Mouse (Mus musculus) ES-E14 (cell line): ENCODE data around the gene Prss16.

ENCODE experiments used
- HCFC1 ChIP-seq: IDR thresholded peaks from 2 replicates; pipeline ENCODE4 v1.6.1; 2012; ENCODE audit warnings: low read length, inconsistent platforms, borderline replicate concordance; ENCODE audit not compliant: insufficient read depth
- MAFK ChIP-seq: IDR thresholded peaks from 2 replicates; pipeline ENCODE4 v1.6.1; 2014; ENCODE audit warnings: mild to moderate bottlenecking, low read depth, low read length, inconsistent platforms; ENCODE audit not compliant: insufficient read depth
- ZC3H11A ChIP-seq: IDR thresholded peaks from 2 replicates; pipeline ENCODE4 v1.6.1; 2012; ENCODE audit warnings: low read depth, mild to moderate bottlenecking, inconsistent platforms, low read length, borderline replicate concordance
- ZNF384 ChIP-seq: IDR thresholded peaks from 2 replicates; pipeline ENCODE4 v1.6.1; 2012; ENCODE audit warnings: low read depth, low read length, inconsistent platforms

DNA sequence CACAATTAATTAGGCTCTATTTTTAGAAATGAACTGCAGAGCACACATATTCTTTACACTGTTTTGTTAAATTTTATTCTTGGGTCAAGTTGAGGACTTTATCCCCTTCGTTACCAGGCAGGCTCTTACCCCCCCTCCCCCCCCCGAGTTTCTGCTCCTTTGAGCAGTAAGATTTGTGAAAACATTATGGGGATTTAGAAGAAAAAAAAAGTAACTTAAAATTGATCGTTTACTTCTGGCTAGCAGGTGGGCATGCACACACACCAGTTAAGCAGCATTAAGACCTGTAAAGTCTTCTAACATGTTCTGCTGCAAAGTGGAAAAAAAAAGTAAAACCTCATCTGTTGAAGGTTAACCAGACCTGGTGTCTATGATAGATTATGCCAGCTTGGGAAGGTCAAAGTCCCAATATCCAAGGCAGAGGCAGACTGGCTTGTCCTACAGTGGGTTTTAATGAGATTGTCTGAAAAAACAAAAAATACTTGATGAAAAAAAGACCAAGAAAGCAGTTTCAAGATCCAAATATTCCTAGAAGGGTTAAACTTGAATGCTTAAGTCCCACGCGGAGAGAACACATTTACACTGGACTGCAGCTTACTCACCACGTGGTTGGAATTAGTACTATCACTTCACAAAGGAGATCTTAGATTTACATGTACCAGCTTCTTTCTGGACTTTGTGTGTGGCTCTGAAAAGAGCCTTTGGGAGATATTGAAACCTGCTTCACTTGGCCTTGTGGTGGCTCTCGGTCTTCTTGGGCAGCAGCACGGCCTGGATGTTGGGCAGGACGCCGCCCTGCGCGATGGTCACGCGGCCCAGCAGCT, 25.1 kb upstream of the Prss16 start:
- TF ChIP-seq ZC3H11A (no peak), HCFC1 (no peak), MAFK (no peak), ZNF384 (no peak)
